Mouse (Mus musculus) CH12.LX (cell line): Measurements from ENCODE around the gene Dll3. TPM values are rescaled to one million over a fixed set of nuclear protein-coding genes. Genes with fewer than 3 reads are reported as not detected.
A peak's percentile ranks its signal among the peaks of the same experiment; 100 is the strongest.

Experiments used
- DNase-seq: peaks from one replicate; pipeline ENCODE4 v3.0.0-alpha.2; 2013; ENCODE audit errors: extremely low read depth
- H3K27ac ChIP-seq: 2 replicates; pipeline ENCODE4 v1.5.1; 2012; ENCODE audit warnings: low read depth, mild to moderate bottlenecking, control low read depth, moderate library complexity; ENCODE audit not compliant: insufficient read depth
- H3K27me3 ChIP-seq: replicated peaks from 2 replicates; pipeline ENCODE3; 2012; ENCODE audit warnings: inconsistent platforms
- H3K36me3 ChIP-seq, 2 experiments: replicated peaks in 1 of 2; 2 replicates each; pipeline versions ENCODE3 to v1.6.1; 2012; ENCODE audit warnings: inconsistent platforms in 1 of 2, low read length in 1 of 2, mild to moderate bottlenecking in 1 of 2, mixed read lengths in 1 of 2, moderate library complexity in 1 of 2; ENCODE audit not compliant: control insufficient read depth in 1 of 2, insufficient read depth in 1 of 2
- H3K4me1 ChIP-seq, 2 experiments: 2 replicates each; pipeline ENCODE4 v1.6.1; 2012; ENCODE audit warnings: inconsistent platforms in 1 of 2, moderate library complexity in 1 of 2; ENCODE audit not compliant: insufficient read depth in 2 of 2, control insufficient read depth in 1 of 2
- H3K4me2 ChIP-seq: 2 replicates; pipeline ENCODE4 v1.6.1; 2012; ENCODE audit warnings: low read depth, mild to moderate bottlenecking, control low read depth; ENCODE audit not compliant: poor library complexity, insufficient read depth, severe bottlenecking
- H3K4me3 ChIP-seq, 3 experiments: fragments of 150-350 bp in 1 of 3; sonication (generic) in 1 of 3; replicated peaks in 1 of 3; 2 replicates each; pipeline versions ENCODE3 to v1.5.1; 2011 to 2012; ENCODE audit warnings: low read depth in 2 of 3, low read length in 2 of 3, mild to moderate bottlenecking in 2 of 3, moderate library complexity in 2 of 3, control low read depth in 1 of 3, improper control_type of control experiment in 1 of 3, inconsistent platforms in 1 of 3, mixed read lengths in 1 of 3; ENCODE audit not compliant: poor library complexity in 1 of 3
- H3K79me2 ChIP-seq: replicated peaks from 2 replicates; pipeline ENCODE4 v1.6.1; 2012; ENCODE audit warnings: mild to moderate bottlenecking, moderate library complexity; ENCODE audit not compliant: control insufficient read depth, poor library complexity, insufficient read depth, severe bottlenecking; ENCODE audit errors: extremely low read depth
- H3K9ac ChIP-seq: 2 replicates; pipeline ENCODE4 v1.6.1; 2012; ENCODE audit warnings: low read depth, mild to moderate bottlenecking, control low read depth, moderate library complexity; ENCODE audit not compliant: insufficient read depth
- H3K9me3 ChIP-seq: replicated peaks from 2 replicates; pipeline ENCODE3; 2012; ENCODE audit warnings: low read length, inconsistent platforms, mixed read lengths
- BHLHE40 ChIP-seq: IDR thresholded peaks from 2 replicates; pipeline ENCODE4 v1.6.1; 2011; ENCODE audit warnings: mild to moderate bottlenecking, low read depth, low read length, improper control_type of control experiment
- CHD1 ChIP-seq: IDR thresholded peaks from 2 replicates; pipeline ENCODE4 v1.6.1; 2012; ENCODE audit warnings: low read depth, low read length, improper control_type of control experiment, inconsistent platforms
- CHD2 ChIP-seq: IDR thresholded peaks from 2 replicates; pipeline ENCODE4 v1.6.1; 2011; ENCODE audit warnings: low read length, improper control_type of control experiment
- CTCF ChIP-seq, 2 experiments: IDR thresholded peaks in 1 of 2; conservative IDR thresholded peaks in 1 of 2; 2 replicates each; pipeline ENCODE4 v1.5.1; 2011 to 2012; ENCODE audit warnings: low read depth in 2 of 2, low read length in 2 of 2, improper control_type of control experiment in 1 of 2, inconsistent platforms in 1 of 2, mild to moderate bottlenecking in 1 of 2, moderate library complexity in 1 of 2
- E2F4 ChIP-seq: IDR thresholded peaks from 2 replicates; pipeline ENCODE4 v1.6.1; 2011; ENCODE audit warnings: low read depth, low read length, improper control_type of control experiment; ENCODE audit not compliant: insufficient replicate concordance
- ELF1 ChIP-seq: IDR thresholded peaks from 2 replicates; pipeline ENCODE4 v1.6.1; 2014; ENCODE audit warnings: low read depth, mild to moderate bottlenecking, inconsistent platforms, low read length, improper control_type of control experiment
- EP300 ChIP-seq: IDR thresholded peaks from 2 replicates; pipeline ENCODE4 v1.6.1; 2011; ENCODE audit warnings: low read length, improper control_type of control experiment
- GABPA ChIP-seq: IDR thresholded peaks from 2 replicates; pipeline ENCODE4 v1.6.1; 2012; ENCODE audit warnings: low read depth, low read length, improper control_type of control experiment, inconsistent platforms; ENCODE audit not compliant: insufficient replicate concordance
- HCFC1 ChIP-seq: IDR thresholded peaks from 2 replicates; pipeline ENCODE4 v1.6.1; 2012; ENCODE audit warnings: low read depth, mild to moderate bottlenecking, inconsistent platforms, low read length, improper control_type of control experiment
- JUN ChIP-seq: IDR thresholded peaks from 2 replicates; pipeline ENCODE4 v1.6.1; 2011; ENCODE audit warnings: low read depth, mild to moderate bottlenecking, low read length, improper control_type of control experiment, moderate library complexity; ENCODE audit not compliant: insufficient read depth
- KAT2A ChIP-seq: IDR thresholded peaks from 2 replicates; pipeline ENCODE4 v1.6.1; 2012; ENCODE audit warnings: low read length, improper control_type of control experiment, inconsistent platforms; ENCODE audit not compliant: insufficient replicate concordance
- MAFK ChIP-seq: IDR thresholded peaks from 2 replicates; pipeline ENCODE4 v1.6.1; 2011; ENCODE audit warnings: low read length, improper control_type of control experiment; ENCODE audit not compliant: insufficient replicate concordance
- MAX ChIP-seq: IDR thresholded peaks from 2 replicates; pipeline ENCODE4 v1.6.1; 2011; ENCODE audit warnings: low read length, improper control_type of control experiment
- MAZ ChIP-seq: IDR thresholded peaks from 2 replicates; pipeline ENCODE4 v1.6.1; 2012; ENCODE audit warnings: low read depth, mild to moderate bottlenecking, inconsistent platforms, low read length, improper control_type of control experiment, moderate library complexity
- MEF2A ChIP-seq: IDR thresholded peaks from 2 replicates; pipeline ENCODE4 v1.6.1; 2014; ENCODE audit warnings: low read depth, mild to moderate bottlenecking, inconsistent platforms, low read length, improper control_type of control experiment, borderline replicate concordance
- MXI1 ChIP-seq: IDR thresholded peaks from 2 replicates; pipeline ENCODE4 v1.6.1; 2011; ENCODE audit warnings: mild to moderate bottlenecking, low read depth, low read length, improper control_type of control experiment
- MYC ChIP-seq: IDR thresholded peaks from 2 replicates; pipeline ENCODE4 v1.6.1; 2011; ENCODE audit warnings: low read depth, mild to moderate bottlenecking, improper control_type of control experiment, low read length
- NELFE ChIP-seq: IDR thresholded peaks from 2 replicates; pipeline ENCODE4 v1.6.1; 2011; ENCODE audit warnings: low read depth, low read length, improper control_type of control experiment
- PAX5 ChIP-seq: IDR thresholded peaks from 2 replicates; pipeline ENCODE4 v1.6.1; 2012; ENCODE audit warnings: low read length, inconsistent platforms, mixed read lengths
- POLR2A ChIP-seq: IDR thresholded peaks from 2 replicates; pipeline ENCODE4 v1.6.1; 2011; ENCODE audit warnings: low read depth, mild to moderate bottlenecking, improper control_type of control experiment, low read length
- POLR2AphosphoS2 ChIP-seq: IDR thresholded peaks from 2 replicates; pipeline ENCODE4 v1.6.1; 2011; ENCODE audit warnings: low read depth, low read length, improper control_type of control experiment
- RAD21 ChIP-seq: IDR thresholded peaks from 2 replicates; pipeline ENCODE4 v1.6.1; 2011; ENCODE audit warnings: low read depth, mild to moderate bottlenecking, low read length, improper control_type of control experiment, moderate library complexity
- RCOR1 ChIP-seq: conservative IDR thresholded peaks from 2 replicates; pipeline ENCODE4 v1.6.1; 2012; ENCODE audit warnings: low read depth, mild to moderate bottlenecking, inconsistent platforms, low read length, improper control_type of control experiment
- SMC3 ChIP-seq: IDR thresholded peaks from 2 replicates; pipeline ENCODE4 v1.6.1; 2011; ENCODE audit warnings: low read depth, low read length, improper control_type of control experiment
- TCF12 ChIP-seq: IDR thresholded peaks from 2 replicates; pipeline ENCODE4 v1.6.1; 2014; ENCODE audit warnings: low read depth, mild to moderate bottlenecking, inconsistent platforms, low read length, improper control_type of control experiment
- UBTF ChIP-seq: IDR thresholded peaks from 2 replicates; pipeline ENCODE4 v1.6.1; 2012; ENCODE audit warnings: low read depth, mild to moderate bottlenecking, inconsistent platforms, low read length, improper control_type of control experiment, moderate library complexity
- USF1 ChIP-seq: IDR thresholded peaks from 2 replicates; pipeline ENCODE4 v1.6.1; 2014; ENCODE audit warnings: low read depth, mild to moderate bottlenecking, inconsistent platforms, low read length, improper control_type of control experiment
- ZMIZ1 ChIP-seq: IDR thresholded peaks from 2 replicates; pipeline ENCODE4 v1.6.1; 2012; ENCODE audit warnings: low read depth, mild to moderate bottlenecking, inconsistent platforms, low read length, improper control_type of control experiment
- ZNF384 ChIP-seq: IDR thresholded peaks from 2 replicates; pipeline ENCODE4 v1.6.1; 2012; ENCODE audit warnings: low read depth, low read length, improper control_type of control experiment, inconsistent platforms
- dilution Hi-C: fragments of 300-500 bp; cut with MboI; formaldehyde crosslinking; loops from 2 replicates; pipeline ENCODE4 v1.14.3; 2020; ENCODE audit warnings: low sequenced_read_pairs; ENCODE audit not compliant: extremely low pct_unique_long_range_greater_than_20kb, extremely low pct_ligation_motif_present
- in situ Hi-C: fragments of 300-500 bp; cut with MboI; formaldehyde crosslinking; loops from 3 replicates; pipeline ENCODE4 v1.14.3; 2019; ENCODE audit warnings: low sequenced_read_pairs, low pct_ligation_motif_present, low pct_unique_long_range_greater_than_20kb, mixed read lengths
- polyA plus RNA-seq: library from polyadenylated mRNA; unstranded; fragments of >175 nt; gene quantifications from 2 replicates; pipeline ENCODE4 v1.2.1, GENCODE M21; 2012; ENCODE audit warnings: low read depth; ENCODE audit not compliant: insufficient read length
- total RNA-seq, 2 experiments: library from RNA; depleted of rRNA; stranded (reverse); fragments of 300-350 nt in 1 of 2; fragments of >200 nt in 1 of 2; gene quantifications; 2 replicates each; pipeline ENCODE4 v1.2.3; 2012 to 2014

The Dll3 gene
- total and polyA plus RNA-seq, 3 experiments, result 0.11 to 0.29 TPM; not detected in 1

- peaks cover 17% of the 10 kb centered on the region for H3K79me2 ChIP-seq
- peaks cover 31 to 37% of the 10 kb centered on the region in 2 experiments for H3K36me3 ChIP-seq
- peak overlapping the region; percentile 70 to 99 (median 72) for H3K4me3 ChIP-seq
- TF ChIP-seq CHD1 (no peak), UBTF (no peak), KAT2A (no peak), HCFC1 (no peak), JUN (no peak), MEF2A (no peak), BHLHE40 (no peak), CHD2 (no peak)
- H3K9me3 ChIP-seq, result no peaks in the 10 kb centered on the region
- H3K4me1 ChIP-seq, result peaks cover 12 to 36% of the 10 kb centered on the region in 2 experiments
- H3K27me3 ChIP-seq, result no peaks in the 10 kb centered on the region
- no peak for DNase-seq
- no peak overlapping the region; the same call in 1 of the 2 replicates for H3K27ac ChIP-seq
- dilution Hi-C loops, result no loop called here
- H3K9ac ChIP-seq, result peak overlapping the region; percentile 99
- in situ Hi-C loops, result no loop called here
- H3K4me2 ChIP-seq, result peak overlapping the region; percentile 85
These were observed 49.7 kb upstream of the Dll3 start for GRCm38 (mm10) chr7:28351676-28352191.

DNA sequence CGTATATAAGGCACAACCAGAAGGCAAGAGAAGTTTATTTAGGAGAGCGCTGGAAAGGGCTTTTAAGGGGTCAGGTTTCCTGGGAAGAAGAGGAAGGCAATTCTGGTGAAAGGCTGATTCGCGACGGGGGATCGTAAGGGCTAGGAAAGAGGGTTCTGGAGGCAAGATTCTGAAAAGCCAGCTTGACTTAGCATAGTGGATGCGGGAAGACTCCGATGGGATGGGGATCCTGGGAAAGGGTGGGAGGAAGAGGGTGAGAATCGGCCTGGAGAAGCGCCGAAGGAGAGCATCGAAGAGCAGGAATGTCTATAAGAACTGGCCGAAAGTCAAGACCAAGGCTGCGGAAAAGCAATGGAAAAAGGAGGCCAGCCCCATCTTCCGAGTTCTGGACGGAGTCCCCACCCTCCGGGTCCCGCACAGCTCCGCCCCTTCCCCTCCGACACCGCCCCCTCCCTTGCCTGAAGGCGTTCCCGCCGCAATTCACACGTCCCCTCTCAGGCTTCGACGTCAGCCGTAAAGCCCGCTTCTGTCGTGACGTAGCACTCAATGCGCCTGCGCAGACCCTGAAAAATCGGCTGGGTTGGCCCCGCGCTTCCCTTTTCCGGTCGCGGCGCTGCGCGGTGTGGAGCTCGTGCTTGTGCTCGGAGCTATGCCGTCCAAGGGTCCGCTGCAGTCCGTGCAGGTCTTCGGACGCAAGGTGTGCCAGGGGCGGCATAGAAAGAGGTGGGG, 48.3 kb upstream of the Dll3 start, which contains the start of gene Rps16:
Rps16 (plus strand) TSS at position 498 of the 729 bp plus-strand sequence.
- H3K9ac ChIP-seq, result peak within 1 kb of the TSS; percentile 99
- H3K9me3 ChIP-seq, result no peaks in the 10 kb centered on the region
- DNase-seq, result peak; percentile 97
- H3K36me3 ChIP-seq, result peaks cover 31 to 36% of the 10 kb centered on the region in 2 experiments
- peaks cover 17% of the 10 kb centered on the region for H3K79me2 ChIP-seq
- H3K4me2 ChIP-seq, result peak within 1 kb of the TSS; percentile 85
- peak within 1 kb of the TSS; percentile 70 for H3K27ac ChIP-seq
- in situ Hi-C loops (no loop called here), dilution Hi-C loops (no loop called here)
- peaks cover 12 to 36% of the 10 kb centered on the region in 2 experiments for H3K4me1 ChIP-seq
- peak within 1 kb of the TSS; percentile 70 to 99 (median 80) for H3K4me3 ChIP-seq
- no peaks in the 10 kb centered on the region for H3K27me3 ChIP-seq
- TF ChIP-seq POLR2A, result peak; percentile 88
- peak; percentile 98 for TF ChIP-seq MAZ
- TF ChIP-seq ZMIZ1, result peak; percentile 92
- peak; percentile 93 for TF ChIP-seq TCF12
- TF ChIP-seq KAT2A, result peak; percentile 89; the same call in 1 of the 2 replicates
- peak; percentile 89 for TF ChIP-seq HCFC1
- peak; percentile 78; the same call in 1 of the 2 replicates for TF ChIP-seq MXI1
- TF ChIP-seq BHLHE40, result 0 out of 2 replicates have a peak, but pooled peaks have one; percentile 4
- TF ChIP-seq CHD1, result no peak
- peak; percentile 93 for TF ChIP-seq NELFE
- TF ChIP-seq MAX, result peak; percentile 69; the same call in 1 of the 2 replicates
- no peak for TF ChIP-seq CTCF (conservative IDR thresholded peaks at IDR 0.05 in 1 of 2, IDR thresholded peaks at IDR 0.05 in 1 of 2; ENCODE audit: low read depth in 2 of 2, low read length in 2 of 2)
- no peak for TF ChIP-seq SMC3
- TF ChIP-seq RCOR1, result no peak; the same call in 1 of the 2 replicates
- no peak for TF ChIP-seq USF1
- 0 out of 2 replicates have a peak, but pooled peaks have one; percentile 35 for TF ChIP-seq ZNF384
- no peak for TF ChIP-seq UBTF
- peak; percentile 85; the same call in 1 of the 2 replicates for TF ChIP-seq E2F4
- TF ChIP-seq MYC, result peak; percentile 85; the same call in 1 of the 2 replicates
- TF ChIP-seq JUN, result no peak
- no peak for TF ChIP-seq RAD21
- TF ChIP-seq MAFK, result no peak
- no peak for TF ChIP-seq PAX5
- peak; percentile 27; the same call in 1 of the 2 replicates for TF ChIP-seq EP300
- TF ChIP-seq ELF1, result peak; percentile 94
- TF ChIP-seq POLR2AphosphoS2, result peak; percentile 80; the same call in 1 of the 2 replicates
- TF ChIP-seq CHD2, result peak; percentile 58; the same call in 1 of the 2 replicates
- peak; percentile 36; the same call in 1 of the 2 replicates for TF ChIP-seq GABPA
